Mouse (Mus musculus) stomach, postnatal 0 days (tissue): ENCODE data around the gene Mov10l1.

ENCODE experiments used
- CTCF ChIP-seq: IDR thresholded peaks from 2 replicates; pipeline ENCODE4 v1.5.1; 2016; ENCODE audit warnings: antibody characterized with exemption, low read depth, mild to moderate bottlenecking, moderate library complexity
- EP300 ChIP-seq: optimal IDR thresholded peaks from 2 replicates; pipeline ENCODE3; 2016; ENCODE audit warnings: antibody characterized with exemption

DNA sequence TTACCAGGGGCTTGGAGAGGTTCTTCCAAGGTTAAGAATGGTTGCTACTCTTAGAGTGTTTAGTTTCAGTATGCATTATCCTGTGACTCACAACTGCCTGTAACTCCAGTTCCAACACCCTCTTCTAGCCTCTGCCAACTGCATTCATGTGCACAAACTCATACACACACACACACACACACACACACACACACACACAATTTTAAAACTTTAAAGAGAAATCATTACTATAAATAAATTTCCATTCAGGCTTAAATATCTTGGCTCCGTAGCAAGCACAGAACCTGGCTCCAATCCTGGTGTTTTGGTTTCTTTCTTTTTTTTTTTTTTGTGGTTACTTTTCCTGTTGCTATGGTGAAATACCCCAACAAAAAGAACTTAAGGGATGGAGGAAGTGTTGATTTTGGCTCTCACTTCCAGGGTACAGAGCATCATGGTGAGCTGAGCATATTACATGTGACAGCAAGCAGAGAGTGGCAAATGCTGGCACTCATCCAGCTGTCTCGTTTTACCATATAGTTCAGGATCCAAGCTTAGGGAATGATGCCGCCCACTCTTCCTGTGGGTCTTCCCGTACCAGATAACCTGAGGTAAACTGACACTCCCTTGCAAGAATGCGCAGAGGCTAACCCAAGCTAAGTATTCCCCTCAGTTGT, 38.7 kb upstream of the Mov10l1 start:
- TF ChIP-seq CTCF (no peak), EP300 (no peak)
